Mouse (Mus musculus): ENCODE results near the gene Mlec.
"Not testable (repeated sequence)": the region's sequence is repeated elsewhere in the genome, so short reads cannot be mapped to it uniquely, and the experiment has no call there.

Mlec gene

GRCm38 (mm10) chr5:115124690-115125089 is 33.3 kb downstream of the Mlec start:
- DNase-seq, result no peak

- DNase-seq, result no peak
Observed at GRCm38 (mm10) chr5:115120978-115121377, 37.0 kb downstream of the Mlec start.

GRCm38 (mm10) chr5:115118961-115119570 is 38.9 kb downstream of the Mlec start, which contains the start of gene Acads:
Gene Acads (minus strand): TSS chr5:115119346.
- DNase-seq, result peak; percentile 86 to 89

GRCm38 (mm10) chr5:115117467-115117866 is 40.5 kb downstream of the Mlec start:
- DNase-seq, result no peak

- no peak for DNase-seq
Observed at GRCm38 (mm10) chr5:115116426-115116825, 41.6 kb downstream of the Mlec start.

- DNase-seq, result no peak
Observed at GRCm38 (mm10) chr5:115114501-115114900, 43.5 kb downstream of the Mlec start.

GRCm38 (mm10) chr5:115113244-115113643 is 44.7 kb downstream of the Mlec start:
- no peak for DNase-seq

GRCm38 (mm10) chr5:115111156-115111555 is 46.8 kb downstream of the Mlec start:
- no peak for DNase-seq

- DNase-seq, result not testable (repeated sequence)
Observed at GRCm38 (mm10) chr5:115103253-115103652, 54.7 kb downstream of the Mlec start.

GRCm38 (mm10) chr5:115102231-115102630 is 55.7 kb downstream of the Mlec start:
- DNase-seq, result no peak

- no peak for DNase-seq
Observed at GRCm38 (mm10) chr5:115100473-115100872, 57.5 kb downstream of the Mlec start.

GRCm38 (mm10) chr5:115099991-115100390 is 58.0 kb downstream of the Mlec start:
- DNase-seq, result no peak

- DNase-seq, result no peak
Observed at GRCm38 (mm10) chr5:115099530-115099929, 58.4 kb downstream of the Mlec start.

GRCm38 (mm10) chr5:115098195-115098594 is 59.8 kb downstream of the Mlec start, which contains the start of gene Gm10401:
Gene Gm10401 (minus strand): TSS chr5:115098295.
- no peak for DNase-seq
